Mouse (Mus musculus): ENCODE results near the gene Ddx39b.

DNA sequence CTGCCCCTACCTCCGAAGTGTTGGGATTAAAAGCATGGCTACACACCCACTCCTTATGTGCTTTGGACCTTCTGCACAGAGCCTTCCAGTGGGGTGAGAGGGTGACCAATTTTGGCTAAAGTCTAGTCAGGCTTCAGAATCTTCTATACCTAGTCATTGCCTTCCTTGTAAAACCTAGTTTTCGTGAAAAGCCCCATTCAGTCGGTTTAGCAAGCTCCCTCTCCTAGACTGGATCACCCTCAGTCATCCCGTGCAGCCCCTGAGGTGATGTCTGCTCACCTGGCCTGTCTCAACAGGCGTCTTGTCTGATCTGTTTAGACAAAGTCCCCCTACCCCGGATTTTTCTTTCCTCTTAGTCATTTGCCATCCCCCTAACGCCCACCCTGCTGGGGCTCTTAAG is 43.5 kb upstream of the Ddx39b start:
- TF ChIP-seq POLR2A (IDR thresholded peaks at IDR 0.05; ENCODE audit: insufficient read length, low read depth) (no peak), TCF12 (IDR thresholded peaks at IDR 0.05; ENCODE audit: insufficient read depth, poor library complexity, severe bottlenecking) (no peak), CEBPB (IDR thresholded peaks at IDR 0.05; ENCODE audit: insufficient read depth, poor library complexity, severe bottlenecking) (no peak), TCF3 (IDR thresholded peaks at IDR 0.05; ENCODE audit: insufficient read length, low read depth) (no peak), MYOD1 (IDR thresholded peaks at IDR 0.05; ENCODE audit: control insufficient read depth in 1 of 3, insufficient read length in 2 of 3, low read depth in 2 of 3) (no peak), SRF (IDR thresholded peaks at IDR 0.05; ENCODE audit: control insufficient read depth, insufficient read length, low read depth) (no peak), E2F4 (IDR thresholded peaks at IDR 0.05; ENCODE audit: insufficient read depth) (no peak)
